Mouse (Mus musculus) gastrocnemius, adult 2 months (tissue): Measurements from ENCODE around the gene Chchd4. TPM values are rescaled to one million over a fixed set of nuclear protein-coding genes. Genes with fewer than 3 reads are reported as not detected.
A peak's percentile ranks its signal among the peaks of the same experiment; 100 is the strongest.

Experiments used
- DNase-seq: peaks from one replicate; pipeline ENCODE4 v3.0.0; 2022
- H3K27ac ChIP-seq: fragments of 200-600 bp; 2 replicates; pipeline ENCODE4 v1.8.1; 2022; ENCODE audit warnings: mild to moderate bottlenecking
- H3K4me3 ChIP-seq: fragments of 200-600 bp; 2 replicates; pipeline ENCODE4 v1.8.1; 2022; ENCODE audit warnings: mild to moderate bottlenecking, moderate library complexity
- CTCF ChIP-seq: fragments of 200-600 bp; IDR thresholded peaks from 2 replicates; pipeline ENCODE4 v1.8.1; 2022; ENCODE audit warnings: antibody characterized with exemption, mild to moderate bottlenecking, moderate library complexity
- intact Hi-C: fragments of 180-260 bp; cut with DNase I; formaldehyde crosslinking; loops from one replicate; pipeline ENCODE4 v1.15.1; 2025
- total RNA-seq, 2 experiments: library from RNA; stranded (reverse); gene quantifications; 2 replicates each; pipeline ENCODE4 v1.2.3; 2021

Chchd4 gene
- total RNA-seq, 2 experiments from 2014 or later = 8.0 to 10.2 TPM

DNA sequence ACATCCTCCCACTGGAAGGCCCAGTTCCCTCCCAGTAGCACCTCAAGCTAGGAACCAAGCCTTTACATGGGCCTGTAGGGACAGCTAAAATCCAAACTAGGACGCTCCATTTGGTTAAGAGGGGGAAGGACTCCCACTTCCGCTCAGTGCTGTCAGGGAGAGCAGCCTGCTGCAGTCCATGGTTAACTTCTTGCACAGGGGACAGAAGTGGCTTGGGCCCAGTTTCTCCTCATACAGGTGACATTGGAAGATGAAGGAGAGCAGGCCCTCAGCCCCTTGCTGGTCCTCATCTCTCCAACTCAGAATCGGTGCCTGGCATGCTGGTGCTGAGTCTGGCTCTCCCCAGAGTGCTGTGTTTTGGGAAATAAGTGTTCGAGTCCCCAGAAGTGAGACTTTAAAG, 57.2 kb downstream of the Chchd4 start:
- DNase-seq = no peak
- no peak for TF ChIP-seq CTCF
- Histone ChIP-seq H3K27ac (no peak overlapping the region), H3K4me3 (no peak overlapping the region)
- intact Hi-C loops = no loop called here

GRCm38 (mm10) chr6:91414890-91415289, 58.5 kb downstream of the Chchd4 start:
- intact Hi-C loops = loop anchor here (5.0 kb wide), 1 partner anchor 248 kb away; no protein-coding TSS in a partner anchor
- H3K4me3 ChIP-seq = no peak overlapping the region
- H3K27ac ChIP-seq = no peak overlapping the region
- DNase-seq = peak; percentile 25
- TF ChIP-seq CTCF = peak; percentile 58

Other genes with a start within 250 kb of the Chchd4 start
- gene Wnt7a, start 62.2 kb downstream of the Chchd4 start, total RNA-seq = not detected
- 10 to 100 TPM; 21.0 to 25.3 TPM for gene Tmem43, start 157 bp upstream of the Chchd4 start, total RNA-seq
- 1 to 10 TPM; 7.6 to 8.3 TPM for gene Xpc, start 42.3 kb upstream of the Chchd4 start, total RNA-seq
- 10 to 100 TPM; 22.7 to 37.0 TPM for gene Lsm3, start 42.4 kb upstream of the Chchd4 start, total RNA-seq
- 10 to 100 TPM; 67.0 to 91.9 TPM for gene Slc6a6, start 210.5 kb upstream of the Chchd4 start, total RNA-seq